Mouse (Mus musculus) ES-CJ7 (cell line): Measurements from ENCODE around the gene Ifi205.

Experiments
- DNase-seq: peaks from one replicate; pipeline ENCODE4 v3.0.0; 2011; ENCODE audit warnings: low read depth, low spot score

Ifi205 gene

GRCm38 (mm10) chr1:173973111-173973510, 58.5 kb downstream of the Ifi205 start:
- no peak for DNase-seq
